Mouse (Mus musculus): Measurements from ENCODE around the gene Trim31. TPM values are rescaled to one million over a fixed set of nuclear protein-coding genes. Genes with fewer than 3 reads are reported as not detected.
"Not testable (repeated sequence)": the region's sequence is repeated elsewhere in the genome, so short reads cannot be mapped to it uniquely, and the experiment has no call there.

The Trim31 gene
- total RNA-seq (2015) = not detected in 2 replicates
- not detected in 2 replicates for total RNA-seq (2017)

- no peak for ATAC-seq (ENCODE audit: poor library complexity, severe bottlenecking)
These were observed at the start of gene Trim31 for GRCm38 (mm10) chr17:36897552-36898205. Gene Trim31, plus strand, starts transcription at chr17:36898118.

GRCm38 (mm10) chr17:36848911-36849310, 49.0 kb upstream of the Trim31 start:
- ATAC-seq (ENCODE audit: poor library complexity, severe bottlenecking) = no peak

- no peak for ATAC-seq (ENCODE audit: poor library complexity, severe bottlenecking)
These were observed 47.9 kb upstream of the Trim31 start for GRCm38 (mm10) chr17:36849992-36850391.

- no peak for ATAC-seq (ENCODE audit: poor library complexity, severe bottlenecking)
These were observed 46.7 kb upstream of the Trim31 start for GRCm38 (mm10) chr17:36851200-36851599.

- ATAC-seq (ENCODE audit: poor library complexity, severe bottlenecking) = no peak
These were observed 46.3 kb upstream of the Trim31 start for GRCm38 (mm10) chr17:36851627-36852026.

- ATAC-seq (ENCODE audit: poor library complexity, severe bottlenecking) = no peak
These were observed 42.4 kb upstream of the Trim31 start for GRCm38 (mm10) chr17:36855484-36855883.

- no peak for ATAC-seq (ENCODE audit: poor library complexity, severe bottlenecking)
These were observed 41.7 kb upstream of the Trim31 start for GRCm38 (mm10) chr17:36856236-36856635.

GRCm38 (mm10) chr17:36858181-36858580, 39.7 kb upstream of the Trim31 start:
- no peak for ATAC-seq (ENCODE audit: poor library complexity, severe bottlenecking)

- no peak for ATAC-seq (ENCODE audit: poor library complexity, severe bottlenecking)
These were observed 36.2 kb upstream of the Trim31 start for GRCm38 (mm10) chr17:36861680-36862079.

- ATAC-seq (ENCODE audit: poor library complexity, severe bottlenecking) = 0 out of 2 replicates have a peak, but pooled peaks have one; percentile 24
These were observed 31.0 kb upstream of the Trim31 start, which contains the start of gene Trim15 for GRCm38 (mm10) chr17:36866719-36867527. Gene Trim15, minus strand, starts transcription at chr17:36867210.

GRCm38 (mm10) chr17:36868836-36869235, 29.1 kb upstream of the Trim31 start:
- ATAC-seq (ENCODE audit: poor library complexity, severe bottlenecking) = no peak

GRCm38 (mm10) chr17:36869284-36869954, 28.5 kb upstream of the Trim31 start, which contains the start of gene Trim10:
Gene Trim10, plus strand, starts transcription at chr17:36869574.
- ATAC-seq (ENCODE audit: poor library complexity, severe bottlenecking) = peak; percentile 52

GRCm38 (mm10) chr17:36869955-36870810, 27.7 kb upstream of the Trim31 start:
- no peak for ATAC-seq (ENCODE audit: poor library complexity, severe bottlenecking)

- no peak for ATAC-seq (ENCODE audit: poor library complexity, severe bottlenecking)
These were observed 23.3 kb upstream of the Trim31 start for GRCm38 (mm10) chr17:36874636-36875035.

GRCm38 (mm10) chr17:36883350-36883749, 14.6 kb upstream of the Trim31 start:
- no peak for ATAC-seq (ENCODE audit: poor library complexity, severe bottlenecking)

- ATAC-seq (ENCODE audit: poor library complexity, severe bottlenecking) = no peak
These were observed 12.7 kb upstream of the Trim31 start for GRCm38 (mm10) chr17:36885132-36885790.

- no peak for ATAC-seq (ENCODE audit: poor library complexity, severe bottlenecking)
These were observed 7.6 kb upstream of the Trim31 start, which contains the start of gene Trim40 for GRCm38 (mm10) chr17:36890073-36890903. Gene Trim40, minus strand, starts transcription at chr17:36890123.

GRCm38 (mm10) chr17:36891496-36891895, 6.4 kb upstream of the Trim31 start:
- not testable (repeated sequence) for ATAC-seq (ENCODE audit: poor library complexity, severe bottlenecking)

- ATAC-seq (ENCODE audit: poor library complexity, severe bottlenecking) = peak; percentile 71
These were observed 5.6 kb upstream of the Trim31 start for GRCm38 (mm10) chr17:36892362-36892761.
